Comparison of ENCODE assay signal across 9 mouse cellular contexts in genomic region chr17:3020406-3020805, GRCm38 (mm10).
DNase-seq lines count a peak whose midpoint lies in the region; ATAC-seq lines count a peak whose summit lies in the region.
"Had no signal": no experiment of that assay in that cellular context is flagged by ENCODE, and none has a peak within 500 bp of the region (broad histone marks: within the 10 kb centered on the region; RNA-seq: fewer than 3 reads in every experiment).

No protein-coding gene starts in this region.

- H3K36me3 ChIP-seq in forebrain, embryonic 13.5 days (ENCODE audit: poor library complexity, severe bottlenecking), result no peaks in the 10 kb centered on the region
- no peaks in the 10 kb centered on the region for H3K36me3 ChIP-seq in forebrain, embryonic 16.5 days (ENCODE audit: control insufficient read depth, insufficient read depth)
- H3K36me3 ChIP-seq in midbrain, embryonic 11.5 days (ENCODE audit: control insufficient read depth, insufficient read depth, low read length), result no peaks in the 10 kb centered on the region
- H3K36me3 ChIP-seq in midbrain, embryonic 10.5 days, result no peaks in the 10 kb centered on the region
- no peaks in the 10 kb centered on the region for H3K36me3 ChIP-seq in liver, embryonic 13.5 days

- WGBS in forebrain, embryonic 13.5 days, result 82% methylated on average over 1 of the region's 1 CpGs
- WGBS in forebrain, embryonic 16.5 days, result 88% methylated on average over 1 of the region's 1 CpGs
- 88% methylated on average over 1 of the region's 1 CpGs for WGBS in midbrain, embryonic 11.5 days
- WGBS in midbrain, embryonic 10.5 days, result 92% methylated on average over 1 of the region's 1 CpGs
- 70% methylated on average over 1 of the region's 1 CpGs for WGBS in liver, embryonic 13.5 days (ENCODE audit: insufficient replicate concordance)

- DNase-seq in midbrain, embryonic 11.5 days (ENCODE audit: low spot score, missing footprints), result no peak
- DNase-seq in midbrain, embryonic 10.5 days (ENCODE audit: low spot score), result no peak
- no peak for DNase-seq in liver, embryonic 13.5 days
- DNase-seq in urinary bladder, postnatal 14 days (ENCODE audit: low spot score), result no peak
- DNase-seq in retina, postnatal 1 day, result no peak
- DNase-seq: heart, adult 18-20 months had no signal

- no peak overlapping the region for H3K27ac ChIP-seq in forebrain, embryonic 13.5 days
- H3K27ac ChIP-seq in forebrain, embryonic 16.5 days (ENCODE audit: low read length), result no peak overlapping the region
- no peak overlapping the region for H3K27ac ChIP-seq in midbrain, embryonic 11.5 days (ENCODE audit: low read depth, low read length)
- H3K27ac ChIP-seq in midbrain, embryonic 10.5 days (replicated peaks), result no peak overlapping the region
- H3K27ac ChIP-seq in liver, embryonic 13.5 days, result no peak overlapping the region

- no peaks in the 10 kb centered on the region for H3K4me1 ChIP-seq in forebrain, embryonic 13.5 days
- H3K4me1 ChIP-seq in forebrain, embryonic 16.5 days (replicated peaks; ENCODE audit: control insufficient read depth, insufficient read depth, low read length), result no peaks in the 10 kb centered on the region
- H3K4me1 ChIP-seq in midbrain, embryonic 11.5 days (ENCODE audit: control insufficient read depth, insufficient read depth, low read length), result no peaks in the 10 kb centered on the region
- no peaks in the 10 kb centered on the region for H3K4me1 ChIP-seq in midbrain, embryonic 10.5 days
- no peaks in the 10 kb centered on the region for H3K4me1 ChIP-seq in liver, embryonic 13.5 days (replicated peaks)

- no peak overlapping the region for H3K4me2 ChIP-seq in forebrain, embryonic 13.5 days
- H3K4me2 ChIP-seq in forebrain, embryonic 16.5 days (ENCODE audit: low read length), result no peak overlapping the region
- no peak overlapping the region for H3K4me2 ChIP-seq in midbrain, embryonic 11.5 days
- H3K4me2 ChIP-seq in liver, embryonic 13.5 days, result no peak overlapping the region

- no peak overlapping the region for H3K4me3 ChIP-seq in forebrain, embryonic 13.5 days
- H3K4me3 ChIP-seq in forebrain, embryonic 16.5 days (replicated peaks; ENCODE audit: low read length), result no peak overlapping the region
- H3K4me3 ChIP-seq in midbrain, embryonic 11.5 days (ENCODE audit: low read depth, low read length), result no peak overlapping the region
- no peak overlapping the region for H3K4me3 ChIP-seq in midbrain, embryonic 10.5 days
- H3K4me3 ChIP-seq in liver, embryonic 13.5 days (replicated peaks), result no peak overlapping the region

- peak; percentile 65; the same call in 1 of the 2 replicates for ATAC-seq in forebrain, embryonic 13.5 days
- no peak for ATAC-seq in forebrain, embryonic 16.5 days
- peak; percentile 65; the same call in 1 of the 2 replicates for ATAC-seq in midbrain, embryonic 11.5 days (ENCODE audit: low FRiP score)
- ATAC-seq in liver, embryonic 13.5 days (ENCODE audit: low read depth), result peak; percentile 54; the same call in 1 of the 2 replicates
- ATAC-seq in neutrophil, adult 5-6 weeks (ENCODE audit: extremely low read depth, insufficient number of reproducible peaks, low FRiP score, poor library complexity, severe bottlenecking), result peak; percentile 33; the same call in 1 of the 2 replicates

- no peaks in the 10 kb centered on the region for H3K27me3 ChIP-seq in forebrain, embryonic 13.5 days
- no peaks in the 10 kb centered on the region for H3K27me3 ChIP-seq in forebrain, embryonic 16.5 days (replicated peaks; ENCODE audit: control insufficient read depth, insufficient read depth, low read length)
- H3K27me3 ChIP-seq in midbrain, embryonic 11.5 days (ENCODE audit: control insufficient read depth, insufficient read depth, low read length), result no peaks in the 10 kb centered on the region
- H3K27me3 ChIP-seq in midbrain, embryonic 10.5 days (ENCODE audit: low read depth, poor library complexity, severe bottlenecking), result no peaks in the 10 kb centered on the region
- no peaks in the 10 kb centered on the region for H3K27me3 ChIP-seq in liver, embryonic 13.5 days

- H3K9me3 ChIP-seq in forebrain, embryonic 13.5 days (replicated peaks), result peaks cover 82% of the 10 kb centered on the region
- H3K9me3 ChIP-seq in forebrain, embryonic 16.5 days (ENCODE audit: control insufficient read depth, low read length), result peaks cover 30% of the 10 kb centered on the region
- peaks cover 39% of the 10 kb centered on the region for H3K9me3 ChIP-seq in midbrain, embryonic 11.5 days (ENCODE audit: control insufficient read depth, low read length)
- H3K9me3 ChIP-seq in midbrain, embryonic 10.5 days (replicated peaks), result peaks cover 94% of the 10 kb centered on the region
- H3K9me3 ChIP-seq in liver, embryonic 13.5 days (replicated peaks), result peaks cover 37% of the 10 kb centered on the region

- H3K9ac ChIP-seq in forebrain, embryonic 13.5 days, result no peak overlapping the region
- no peak overlapping the region for H3K9ac ChIP-seq in forebrain, embryonic 16.5 days (replicated peaks; ENCODE audit: low read depth, low read length)
- H3K9ac ChIP-seq in midbrain, embryonic 11.5 days (ENCODE audit: low read length), result no peak overlapping the region
- H3K9ac ChIP-seq in liver, embryonic 13.5 days, result no peak overlapping the region
